Mouse (Mus musculus): ENCODE measurements at regions not wholly inside any gene's neighbourhood (a gene's known extent, or its start where the extent isn't known, plus 50 kb on each side); places are given as distances from the start of the nearest gene placed in this dataset.

DNA sequence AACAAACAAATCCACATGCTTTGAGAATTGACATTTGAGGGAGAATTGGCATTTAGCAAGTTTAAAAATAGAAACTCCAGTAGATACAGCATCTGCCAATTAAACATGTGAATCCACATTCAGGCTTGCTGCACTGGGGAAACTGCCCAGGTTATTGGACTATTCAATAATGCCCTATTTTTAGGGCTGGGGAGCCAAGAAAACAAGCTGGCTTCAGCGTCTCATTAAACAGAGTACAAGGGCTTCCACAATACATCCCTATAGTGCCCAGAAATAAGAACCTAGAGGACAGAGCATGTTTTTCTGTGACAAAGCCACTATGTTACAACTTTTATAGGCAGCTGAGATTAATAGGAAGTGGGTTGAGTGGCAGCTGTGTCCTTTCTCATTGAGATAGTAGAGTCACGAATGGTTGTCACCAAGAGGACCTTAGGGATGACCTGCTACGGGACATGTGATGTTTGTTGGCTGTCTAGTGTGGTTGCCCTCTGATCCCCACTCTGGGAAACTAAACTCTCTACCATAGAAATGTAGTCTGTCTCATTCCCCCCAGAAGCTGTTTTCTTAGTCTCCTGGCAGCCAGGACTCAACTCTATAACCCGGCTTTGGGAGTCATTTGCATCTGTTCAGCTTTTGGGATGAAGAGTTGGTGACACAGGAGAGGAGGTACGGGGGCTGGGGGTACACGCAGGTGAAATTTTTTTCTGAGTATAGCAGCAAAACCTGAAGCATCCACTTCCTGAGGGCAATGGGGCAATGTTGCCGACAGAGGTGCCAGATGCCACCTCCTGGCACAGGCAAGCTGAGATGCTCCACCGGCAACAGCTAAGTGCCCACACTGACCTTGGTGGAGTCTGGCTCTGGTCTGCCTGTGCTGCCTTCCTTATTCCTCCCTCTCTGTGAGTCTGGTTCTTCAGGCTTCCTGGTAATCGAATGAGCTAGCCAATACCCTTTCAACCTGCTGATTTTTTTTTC is 53.0 kb upstream of the Usp24 start:
- no peak overlapping the region for H3K27ac ChIP-seq (replicated peaks; ENCODE audit: low read depth, low read length)
- no peak overlapping the region for H3K4me3 ChIP-seq (ENCODE audit: low read depth, low read length)
- ATAC-seq (ENCODE audit: low read depth) (no peak), DNase-seq (ENCODE audit: low spot score) (no peak)
- H3K9me3 ChIP-seq (ENCODE audit: control insufficient read depth, low read length), result no peaks in the 10 kb centered on the region
- H3K4me2 ChIP-seq (ENCODE audit: low read depth, low read length), result no peak overlapping the region
- no peaks in the 10 kb centered on the region for H3K4me1 ChIP-seq (ENCODE audit: control insufficient read depth, insufficient read depth, low read length)
- no peaks in the 10 kb centered on the region for H3K27me3 ChIP-seq (replicated peaks; ENCODE audit: control insufficient read depth, insufficient read depth, low read length)
- no peak overlapping the region for H3K9ac ChIP-seq (ENCODE audit: low read depth, low read length)
- no peaks in the 10 kb centered on the region for H3K36me3 ChIP-seq (ENCODE audit: control insufficient read depth, insufficient read depth, low read length)
- WGBS, result 81% methylated on average over 9 of the region's 9 CpGs

Measured in embryonic facial prominence, embryonic 14.5 days (tissue).